Mouse (Mus musculus): Measurements from ENCODE around the gene Dmwd.
"Not testable (repeated sequence)": the region's sequence is repeated elsewhere in the genome, so short reads cannot be mapped to it uniquely, and the experiment has no call there.

Dmwd gene

GRCm38 (mm10) chr7:19069500-19069899, 6.5 kb upstream of the Dmwd start:
- in situ Hi-C loops (cut with MboI; ENCODE audit: low sequenced_read_pairs), result no loop called here

GRCm38 (mm10) chr7:19071024-19071423, 5.0 kb upstream of the Dmwd start:
- in situ Hi-C loops (cut with MboI; ENCODE audit: low sequenced_read_pairs), result not testable (repeated sequence)

- in situ Hi-C loops (cut with MboI; ENCODE audit: low sequenced_read_pairs), result no loop called here
These were observed 2.5 kb upstream of the Dmwd start for GRCm38 (mm10) chr7:19073504-19073903.

- in situ Hi-C loops (cut with MboI; ENCODE audit: low sequenced_read_pairs), result no loop called here
These were observed 1.5 kb upstream of the Dmwd start for GRCm38 (mm10) chr7:19074494-19074893.

GRCm38 (mm10) chr7:19075231-19075630, 796 bp upstream of the Dmwd start:
- in situ Hi-C loops (cut with MboI; ENCODE audit: low sequenced_read_pairs), result no loop called here

GRCm38 (mm10) chr7:19076586-19076991, 562 bp downstream of the Dmwd start:
- in situ Hi-C loops (cut with MboI; ENCODE audit: low sequenced_read_pairs), result no loop called here

GRCm38 (mm10) chr7:19077761-19078160, 1.7 kb downstream of the Dmwd start:
- in situ Hi-C loops (cut with MboI; ENCODE audit: low sequenced_read_pairs), result no loop called here

GRCm38 (mm10) chr7:19078732-19079131, 2.7 kb downstream of the Dmwd start:
- in situ Hi-C loops (cut with MboI; ENCODE audit: low sequenced_read_pairs), result no loop called here

GRCm38 (mm10) chr7:19080451-19080950, 4.5 kb downstream of the Dmwd start:
- in situ Hi-C loops (cut with MboI; ENCODE audit: low sequenced_read_pairs), result loop anchor here (10.0 kb wide), 1 partner anchor 64 kb away; the partner anchor contains the start of genes Qpctl and Snrpd2

GRCm38 (mm10) chr7:19082171-19082570, 6.1 kb downstream of the Dmwd start:
- in situ Hi-C loops (cut with MboI; ENCODE audit: low sequenced_read_pairs), result loop anchor here (10.0 kb wide), 1 partner anchor 63 kb away; the partner anchor contains the start of genes Qpctl and Snrpd2

- in situ Hi-C loops (cut with MboI; ENCODE audit: low sequenced_read_pairs), result loop anchor here (10.0 kb wide), 1 partner anchor 62 kb away; the partner anchor contains the start of genes Qpctl and Snrpd2
These were observed 7.1 kb downstream of the Dmwd start for GRCm38 (mm10) chr7:19083096-19083495.

- in situ Hi-C loops (cut with MboI; ENCODE audit: low sequenced_read_pairs), result loop anchor here (10.0 kb wide), 1 partner anchor 61 kb away; the partner anchor contains the start of genes Qpctl and Snrpd2
These were observed 7.7 kb downstream of the Dmwd start, which contains the start of gene Dmpk for GRCm38 (mm10) chr7:19083701-19084100. Gene Dmpk (plus strand): TSS chr7:19083849.

- in situ Hi-C loops (cut with MboI; ENCODE audit: low sequenced_read_pairs), result loop anchor here (10.0 kb wide), 1 partner anchor 60 kb away; the partner anchor contains the start of genes Qpctl and Snrpd2
These were observed 8.3 kb downstream of the Dmwd start for GRCm38 (mm10) chr7:19084277-19084771.

- in situ Hi-C loops (cut with MboI; ENCODE audit: low sequenced_read_pairs), result loop anchor here (10.0 kb wide), 1 partner anchor 60 kb away; the partner anchor contains the start of genes Qpctl and Snrpd2
These were observed 9.0 kb downstream of the Dmwd start for GRCm38 (mm10) chr7:19084921-19085473.

GRCm38 (mm10) chr7:19085495-19085894, 9.5 kb downstream of the Dmwd start:
- in situ Hi-C loops (cut with MboI; ENCODE audit: low sequenced_read_pairs), result loop anchor here (10.0 kb wide), 1 partner anchor 59 kb away; the partner anchor contains the start of genes Qpctl and Snrpd2

- in situ Hi-C loops (cut with MboI; ENCODE audit: low sequenced_read_pairs), result loop anchor here (10.0 kb wide), 1 partner anchor 59 kb away; the partner anchor contains the start of genes Qpctl and Snrpd2
These were observed 10.0 kb downstream of the Dmwd start for GRCm38 (mm10) chr7:19086042-19086441.

- in situ Hi-C loops (cut with MboI; ENCODE audit: low sequenced_read_pairs), result loop anchor here (10.0 kb wide), 1 partner anchor 58 kb away; the partner anchor contains the start of genes Qpctl and Snrpd2
These were observed 10.7 kb downstream of the Dmwd start for GRCm38 (mm10) chr7:19086760-19087159.

- in situ Hi-C loops (cut with MboI; ENCODE audit: low sequenced_read_pairs), result loop anchor here (10.0 kb wide), 1 partner anchor 56 kb away; the partner anchor contains the start of genes Qpctl and Snrpd2
These were observed 12.8 kb downstream of the Dmwd start for GRCm38 (mm10) chr7:19088813-19089212.

- in situ Hi-C loops (cut with MboI; ENCODE audit: low sequenced_read_pairs), result no loop called here
These were observed 15.9 kb downstream of the Dmwd start for GRCm38 (mm10) chr7:19091913-19092312.

- in situ Hi-C loops (cut with MboI; ENCODE audit: low sequenced_read_pairs), result no loop called here
These were observed 16.6 kb downstream of the Dmwd start for GRCm38 (mm10) chr7:19092381-19093173.

GRCm38 (mm10) chr7:19093174-19093521, 17.1 kb downstream of the Dmwd start:
- in situ Hi-C loops (cut with MboI; ENCODE audit: low sequenced_read_pairs), result no loop called here
